In the genomic region with DNA sequence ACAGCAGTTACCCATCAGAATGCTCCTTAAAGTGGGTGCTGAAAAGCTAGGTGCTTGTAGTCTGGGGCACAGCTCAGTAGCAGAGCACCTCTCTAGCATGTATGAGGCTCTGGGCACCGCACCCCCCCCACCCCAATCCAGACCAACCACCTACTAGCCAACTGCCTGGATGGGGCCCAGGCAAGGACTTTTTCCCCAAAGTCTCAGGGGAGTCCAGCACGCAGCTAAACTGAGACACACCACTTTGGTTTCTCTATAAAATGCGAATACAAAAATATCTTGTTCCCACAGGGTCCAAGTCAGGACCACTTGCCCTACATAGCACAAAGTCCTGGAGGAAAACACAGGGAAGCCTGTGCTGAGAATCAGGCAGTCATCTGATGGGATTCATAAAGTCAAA, we compare ENCODE assay signal across 12 mouse cellular contexts. TPM values are rescaled to one million over a fixed set of nuclear protein-coding genes. Genes with fewer than 3 reads are reported as not detected.
DNase-seq lines count a peak whose midpoint lies in the region; ATAC-seq lines count a peak whose summit lies in the region.
"Had no signal": no experiment of that assay in that cellular context is flagged by ENCODE, and none has a peak within 500 bp of the region (broad histone marks: within the 10 kb centered on the region; RNA-seq: fewer than 3 reads in every experiment).

No protein-coding gene starts in this region.

- no peak for ATAC-seq in heart, embryonic 12.5 days (ENCODE audit: insufficient number of reproducible peaks, low FRiP score)
- no peak for ATAC-seq in lung, embryonic 15.5 days (ENCODE audit: borderline replicate concordance, extremely low read depth, low FRiP score, low TSS enrichment)
- no peak for ATAC-seq in hindbrain, embryonic 13.5 days (ENCODE audit: low FRiP score)
- ATAC-seq in neural tube, embryonic 14.5 days (ENCODE audit: low read depth), result no peak
- ATAC-seq: inflammation-experienced regulatory T-cells, adult 6 months had no signal

- H3K9me3 ChIP-seq in heart, embryonic 12.5 days (replicated peaks), result no peaks in the 10 kb centered on the region
- H3K9me3 ChIP-seq in lung, embryonic 15.5 days, result no peaks in the 10 kb centered on the region
- H3K9me3 ChIP-seq in hindbrain, embryonic 13.5 days, result no peaks in the 10 kb centered on the region
- H3K9me3 ChIP-seq in neural tube, embryonic 14.5 days (ENCODE audit: control insufficient read depth, low read length), result no peaks in the 10 kb centered on the region

- H3K27me3 ChIP-seq in heart, embryonic 12.5 days (replicated peaks), result no peaks in the 10 kb centered on the region
- no peaks in the 10 kb centered on the region for H3K27me3 ChIP-seq in lung, embryonic 15.5 days
- no peaks in the 10 kb centered on the region for H3K27me3 ChIP-seq in hindbrain, embryonic 13.5 days
- H3K27me3 ChIP-seq in neural tube, embryonic 14.5 days (ENCODE audit: control insufficient read depth, insufficient read depth, low read length), result no peaks in the 10 kb centered on the region

- H3K9ac ChIP-seq in heart, embryonic 12.5 days, result peak overlapping the region; percentile 65
- no peak overlapping the region for H3K9ac ChIP-seq in lung, embryonic 15.5 days
- no peak overlapping the region for H3K9ac ChIP-seq in hindbrain, embryonic 13.5 days
- no peak overlapping the region for H3K9ac ChIP-seq in neural tube, embryonic 14.5 days (replicated peaks; ENCODE audit: low read depth, low read length)

- peak overlapping the region; percentile 94 for H3K27ac ChIP-seq in heart, embryonic 12.5 days (ENCODE audit: poor library complexity, severe bottlenecking)
- H3K27ac ChIP-seq in lung, embryonic 15.5 days, result peak overlapping the region; percentile 72
- peak overlapping the region; percentile 91 for H3K27ac ChIP-seq in hindbrain, embryonic 13.5 days
- peak overlapping the region; percentile 34 for H3K27ac ChIP-seq in neural tube, embryonic 14.5 days (ENCODE audit: low read depth, low read length)

- peak overlapping the region; percentile 59 for H3K4me2 ChIP-seq in heart, embryonic 12.5 days
- H3K4me2 ChIP-seq in lung, embryonic 15.5 days, result no peak overlapping the region
- H3K4me2 ChIP-seq in hindbrain, embryonic 13.5 days, result no peak overlapping the region; the same call in 1 of the 2 replicates
- H3K4me2 ChIP-seq in neural tube, embryonic 14.5 days (ENCODE audit: low read depth, low read length), result no peak overlapping the region

- no peak for DNase-seq in heart, postnatal 4 days
- DNase-seq in lung, postnatal 14 days, result no peak
- no peak for DNase-seq in urinary bladder, postnatal 10 days (ENCODE audit: low spot score)
- DNase-seq in natural killer cell, adult 2 months (ENCODE audit: low spot score in 2 of 2), result no peak
- DNase-seq: cerebellum, adult 9-11 months; right cerebral cortex, postnatal 25 days; thymus, postnatal 14 days had no signal

- no peak overlapping the region for H3K4me3 ChIP-seq in heart, embryonic 12.5 days
- H3K4me3 ChIP-seq in lung, embryonic 15.5 days, result no peak overlapping the region
- no peak overlapping the region for H3K4me3 ChIP-seq in hindbrain, embryonic 13.5 days
- H3K4me3 ChIP-seq in neural tube, embryonic 14.5 days (ENCODE audit: low read depth, low read length), result no peak overlapping the region

- peaks cover 13% of the 10 kb centered on the region for H3K36me3 ChIP-seq in heart, embryonic 12.5 days
- H3K36me3 ChIP-seq in lung, embryonic 15.5 days, result peaks cover 12% of the 10 kb centered on the region
- H3K36me3 ChIP-seq in hindbrain, embryonic 13.5 days, result peaks cover 12% of the 10 kb centered on the region
- peaks cover 5% of the 10 kb centered on the region; the same call in 1 of the 2 replicates for H3K36me3 ChIP-seq in neural tube, embryonic 14.5 days (ENCODE audit: control insufficient read depth, insufficient read depth, low read length)

- WGBS in heart, embryonic 12.5 days, result 68% methylated on average over 3 of the region's 3 CpGs
- 83% methylated on average over 3 of the region's 3 CpGs for WGBS in lung, embryonic 15.5 days
- WGBS in hindbrain, embryonic 13.5 days, result 63% methylated on average over 3 of the region's 3 CpGs
- 72% methylated on average over 3 of the region's 3 CpGs for WGBS in neural tube, embryonic 14.5 days

- H3K4me1 ChIP-seq in heart, embryonic 12.5 days (replicated peaks), result peaks cover 96% of the 10 kb centered on the region
- H3K4me1 ChIP-seq in lung, embryonic 15.5 days, result peaks cover 89% of the 10 kb centered on the region
- peaks cover 94% of the 10 kb centered on the region for H3K4me1 ChIP-seq in hindbrain, embryonic 13.5 days (replicated peaks)
- peaks cover 67% of the 10 kb centered on the region for H3K4me1 ChIP-seq in neural tube, embryonic 14.5 days (ENCODE audit: control insufficient read depth, insufficient read depth, low read length)

RNA-seq across cellular contexts. Expression of a gene that starts 17.9 kb away (rescaled TPM):
- polyA plus RNA-seq in heart, embryonic 12.5 days (2016; fragmentation: Nextera tagmentation; extraction: Ambion mirVana), result 61.9 and 64.4 TPM in 2 replicates
- total RNA-seq in heart, postnatal 4 days (2021), result 10 to 100 TPM; 42.3 to 49.1 TPM
- polyA plus RNA-seq in lung, embryonic 15.5 days (2015; fragmentation: Nextera tagmentation; extraction: Ambion mirVana), result 38.1 and 41.3 TPM in 2 replicates
- polyA plus RNA-seq in hindbrain, embryonic 13.5 days (2015; fragmentation: Nextera tagmentation; extraction: Ambion mirVana), result 79.3 and 84.7 TPM in 2 replicates
- polyA plus RNA-seq in neural tube, embryonic 14.5 days (2014; fragmentation: Nextera tagmentation; extraction: Ambion mirVana), result 47.1 and 58.1 TPM in 2 replicates

RNA-seq across cellular contexts. Expression of a gene that starts 40.8 kb away (rescaled TPM):
- polyA plus RNA-seq in heart, embryonic 12.5 days (2016; fragmentation: Nextera tagmentation; extraction: Ambion mirVana), result 4.8 and 7.5 TPM in 2 replicates
- total RNA-seq in heart, postnatal 4 days (2021), result 10 to 100 TPM; 29.6 to 42.2 TPM
- polyA plus RNA-seq in lung, embryonic 15.5 days (2015; fragmentation: Nextera tagmentation; extraction: Ambion mirVana), result 11.8 and 13.3 TPM in 2 replicates
- 21.4 and 25.5 TPM in 2 replicates for polyA plus RNA-seq in hindbrain, embryonic 13.5 days (2015; fragmentation: Nextera tagmentation; extraction: Ambion mirVana)
- polyA plus RNA-seq in neural tube, embryonic 14.5 days (2014; fragmentation: Nextera tagmentation; extraction: Ambion mirVana), result 19.7 and 21.4 TPM in 2 replicates

Comparison
In these comparisons a context has a peak if more than half of its experiments do, and no peak if none do; other contexts are left out.
1. H3K27ac ChIP-seq: peak in every context shown above with its lines; median percentile 94 in heart, embryonic 12.5 days; 91 in hindbrain, embryonic 13.5 days; 72 in lung, embryonic 15.5 days; 34 in neural tube, embryonic 14.5 days.